In genomic region chr3:17786023-17786720, GRCm38 (mm10) we compare ENCODE assay signal across 9 mouse cellular contexts.
DNase-seq lines count a peak whose midpoint lies in the region; ATAC-seq and TF ChIP-seq lines count a peak whose summit lies in the region.
"Had no signal": no experiment of that assay in that cellular context is flagged by ENCODE, and none has a peak within 500 bp of the region (broad histone marks: within the 10 kb centered on the region; RNA-seq: fewer than 3 reads in every experiment).

No protein-coding gene starts in this region.

- H3K9me3 ChIP-seq in ES-Bruce4 (replicated peaks; ENCODE audit: control insufficient read depth, insufficient read depth, low read length, poor library complexity, severe bottlenecking) = no peaks in the 10 kb centered on the region
- no peaks in the 10 kb centered on the region for H3K9me3 ChIP-seq in embryonic facial prominence, embryonic 14.5 days (ENCODE audit: control insufficient read depth, low read length)
- no peaks in the 10 kb centered on the region for H3K9me3 ChIP-seq in hindbrain, embryonic 12.5 days (replicated peaks)
- H3K9me3 ChIP-seq in liver, embryonic 12.5 days (replicated peaks) = no peaks in the 10 kb centered on the region
- H3K9me3 ChIP-seq in stomach, embryonic 15.5 days = no peaks in the 10 kb centered on the region

- TF ChIP-seq CTCF in ES-Bruce4 (IDR thresholded peaks at IDR 0.05; ENCODE audit: low read depth, low read length) = no peak

- H3K4me3 ChIP-seq in ES-Bruce4 (ENCODE audit: low read depth, low read length) = peak overlapping the region; percentile 57
- peak overlapping the region; percentile 42 for H3K4me3 ChIP-seq in embryonic facial prominence, embryonic 14.5 days (ENCODE audit: low read depth, low read length)
- H3K4me3 ChIP-seq in hindbrain, embryonic 12.5 days = peak overlapping the region; percentile 68
- peak overlapping the region; percentile 30 for H3K4me3 ChIP-seq in liver, embryonic 12.5 days
- H3K4me3 ChIP-seq in stomach, embryonic 15.5 days (replicated peaks) = peak overlapping the region; percentile 39
- H3K4me3 ChIP-seq: erythroblast, embryonic 14.5 days had no signal

- no peak for TF ChIP-seq POLR2A in ES-Bruce4 (IDR thresholded peaks at IDR 0.05; ENCODE audit: insufficient read depth, low read length)

- no peaks in the 10 kb centered on the region for H3K36me3 ChIP-seq in ES-Bruce4 (ENCODE audit: control insufficient read depth, insufficient read depth, low read length, poor library complexity, severe bottlenecking)
- no peaks in the 10 kb centered on the region for H3K36me3 ChIP-seq in embryonic facial prominence, embryonic 14.5 days (ENCODE audit: control insufficient read depth, insufficient read depth, low read length)
- H3K36me3 ChIP-seq in hindbrain, embryonic 12.5 days = no peaks in the 10 kb centered on the region
- H3K36me3 ChIP-seq in liver, embryonic 12.5 days = no peaks in the 10 kb centered on the region
- no peaks in the 10 kb centered on the region for H3K36me3 ChIP-seq in stomach, embryonic 15.5 days

- H3K4me2 ChIP-seq in embryonic facial prominence, embryonic 14.5 days (ENCODE audit: low read depth, low read length) = peak overlapping the region; percentile 73
- H3K4me2 ChIP-seq in hindbrain, embryonic 12.5 days (replicated peaks) = peak overlapping the region; percentile 91
- peak overlapping the region; percentile 62 for H3K4me2 ChIP-seq in liver, embryonic 12.5 days
- peak overlapping the region; percentile 79 for H3K4me2 ChIP-seq in stomach, embryonic 15.5 days

- peak overlapping the region; percentile 22 for H3K9ac ChIP-seq in ES-Bruce4 (ENCODE audit: low read depth, poor library complexity, severe bottlenecking)
- H3K9ac ChIP-seq in embryonic facial prominence, embryonic 14.5 days (ENCODE audit: low read depth, low read length) = peak overlapping the region; percentile 54
- H3K9ac ChIP-seq in hindbrain, embryonic 12.5 days = peak overlapping the region; percentile 92
- no peak overlapping the region for H3K9ac ChIP-seq in liver, embryonic 12.5 days
- H3K9ac ChIP-seq in stomach, embryonic 15.5 days = no peak overlapping the region; the same call in 1 of the 2 replicates

- 1% methylated on average over 21 of the region's 56 CpGs for WGBS in embryonic facial prominence, embryonic 14.5 days
- WGBS in hindbrain, embryonic 12.5 days = under 1% methylated on average over 56 of the region's 56 CpGs
- 2% methylated on average over 46 of the region's 56 CpGs for WGBS in liver, embryonic 12.5 days (ENCODE audit: insufficient replicate concordance)
- under 1% methylated on average over 56 of the region's 56 CpGs for WGBS in stomach, embryonic 15.5 days

- H3K4me1 ChIP-seq in ES-Bruce4 (ENCODE audit: control insufficient read depth, insufficient read depth, low read length) = no peaks in the 10 kb centered on the region
- peaks cover 11% of the 10 kb centered on the region for H3K4me1 ChIP-seq in embryonic facial prominence, embryonic 14.5 days (ENCODE audit: control insufficient read depth, insufficient read depth, low read length)
- H3K4me1 ChIP-seq in hindbrain, embryonic 12.5 days = peaks cover 21% of the 10 kb centered on the region
- H3K4me1 ChIP-seq in liver, embryonic 12.5 days = peaks cover 11% of the 10 kb centered on the region
- peaks cover 10% of the 10 kb centered on the region for H3K4me1 ChIP-seq in stomach, embryonic 15.5 days

- ATAC-seq in embryonic facial prominence, embryonic 14.5 days (ENCODE audit: low read depth) = peak; percentile 56; the same call in 1 of the 2 replicates
- peak; percentile 63 for ATAC-seq in hindbrain, embryonic 12.5 days (ENCODE audit: low FRiP score)
- no peak for ATAC-seq in liver, embryonic 12.5 days
- no peak; the same call in 1 of the 2 replicates for ATAC-seq in stomach, embryonic 15.5 days (ENCODE audit: insufficient read depth, low FRiP score, low read depth)

- no peak overlapping the region for H3K27ac ChIP-seq in ES-Bruce4 (ENCODE audit: insufficient read depth, low read length)
- H3K27ac ChIP-seq in embryonic facial prominence, embryonic 14.5 days (replicated peaks; ENCODE audit: low read depth, low read length) = no peak overlapping the region; the same call in 1 of the 2 replicates
- peak overlapping the region; percentile 100 for H3K27ac ChIP-seq in hindbrain, embryonic 12.5 days
- H3K27ac ChIP-seq in liver, embryonic 12.5 days = no peak overlapping the region
- no peak overlapping the region for H3K27ac ChIP-seq in stomach, embryonic 15.5 days

- TF ChIP-seq EP300 in ES-Bruce4 (IDR thresholded peaks at IDR 0.05; ENCODE audit: insufficient read depth, low read depth, low read length) = no peak

- H3K27me3 ChIP-seq in ES-Bruce4 (ENCODE audit: control insufficient read depth, insufficient read depth, low read length, poor library complexity, severe bottlenecking) = peaks cover 17% of the 10 kb centered on the region
- H3K27me3 ChIP-seq in embryonic facial prominence, embryonic 14.5 days (replicated peaks; ENCODE audit: control insufficient read depth, insufficient read depth, low read length) = peaks cover 73% of the 10 kb centered on the region
- H3K27me3 ChIP-seq in hindbrain, embryonic 12.5 days = peaks cover 3% of the 10 kb centered on the region; the same call in 1 of the 2 replicates
- peaks cover 67% of the 10 kb centered on the region for H3K27me3 ChIP-seq in liver, embryonic 12.5 days (replicated peaks)
- peaks cover 52% of the 10 kb centered on the region for H3K27me3 ChIP-seq in stomach, embryonic 15.5 days (replicated peaks)

- DNase-seq in adrenal gland, postnatal 10 days = peak; percentile 45
- no peak for DNase-seq in adrenal gland, adult 2 months
- DNase-seq in embryonic facial prominence, embryonic 14.5 days (ENCODE audit: low spot score) = peak; percentile 38
- no peak for DNase-seq in spleen, postnatal 14 days (ENCODE audit: low spot score in 2 of 2)

Comparison
In these comparisons a context has a peak if more than half of its experiments do, and no peak if none do; other contexts are left out.
1. DNase-seq: peak in adrenal gland, postnatal 10 days (single experiment) and embryonic facial prominence, embryonic 14.5 days (single experiment); none in adrenal gland, adult 2 months (single experiment) and spleen, postnatal 14 days (0 of 2).
2. H3K9ac ChIP-seq: peak in ES-Bruce4 (single experiment), embryonic facial prominence, embryonic 14.5 days (single experiment) and hindbrain, embryonic 12.5 days (single experiment); none in liver, embryonic 12.5 days (single experiment) and stomach, embryonic 15.5 days (single experiment).
3. ATAC-seq: peak in embryonic facial prominence, embryonic 14.5 days (single experiment) and hindbrain, embryonic 12.5 days (single experiment); none in liver, embryonic 12.5 days (single experiment) and stomach, embryonic 15.5 days (single experiment).
4. Peak in every context shown above with its lines, with median percentiles within 50 percentile points of each other: H3K4me3 ChIP-seq and H3K4me2 ChIP-seq.